Mouse (Mus musculus): Measurements from ENCODE around the gene Fut1.

Gene Fut1

DNA sequence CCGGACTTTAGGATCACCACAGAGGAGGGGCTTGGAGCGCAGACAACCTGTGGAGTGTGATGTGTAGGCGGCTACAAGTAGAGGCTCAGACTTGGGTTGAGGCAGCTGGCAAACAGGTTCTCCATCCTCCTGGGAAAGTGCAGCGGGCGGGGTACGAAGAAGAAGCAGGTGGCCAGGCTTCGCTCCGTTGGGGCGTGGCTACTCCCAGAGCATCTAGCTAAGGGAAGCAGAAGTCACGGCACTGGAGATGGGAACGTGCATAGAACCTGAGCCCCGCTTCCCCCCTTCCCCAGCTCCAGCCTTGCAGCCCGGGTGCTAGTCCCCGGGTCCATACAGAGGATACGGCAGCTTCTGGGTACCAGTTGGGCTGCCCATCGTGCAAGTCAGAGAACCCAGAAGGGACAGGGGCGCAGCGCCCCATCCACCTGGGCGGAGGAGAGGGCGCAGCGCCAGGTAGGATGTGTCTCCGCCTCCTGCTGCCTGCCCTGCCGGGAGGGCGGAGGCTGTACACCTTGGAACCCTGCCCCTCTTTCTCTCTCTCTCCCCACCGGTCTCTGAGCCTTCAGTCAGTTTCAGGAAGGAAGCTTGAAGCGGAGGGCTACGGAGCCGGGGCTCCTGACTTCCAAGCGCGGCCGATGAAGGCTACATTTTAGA lies at the start of gene Fut1:
Gene Fut1 (plus strand): TSS at position 248 of the 654 bp plus-strand sequence.
- DNase-seq: peak; percentile 22 to 33

DNA sequence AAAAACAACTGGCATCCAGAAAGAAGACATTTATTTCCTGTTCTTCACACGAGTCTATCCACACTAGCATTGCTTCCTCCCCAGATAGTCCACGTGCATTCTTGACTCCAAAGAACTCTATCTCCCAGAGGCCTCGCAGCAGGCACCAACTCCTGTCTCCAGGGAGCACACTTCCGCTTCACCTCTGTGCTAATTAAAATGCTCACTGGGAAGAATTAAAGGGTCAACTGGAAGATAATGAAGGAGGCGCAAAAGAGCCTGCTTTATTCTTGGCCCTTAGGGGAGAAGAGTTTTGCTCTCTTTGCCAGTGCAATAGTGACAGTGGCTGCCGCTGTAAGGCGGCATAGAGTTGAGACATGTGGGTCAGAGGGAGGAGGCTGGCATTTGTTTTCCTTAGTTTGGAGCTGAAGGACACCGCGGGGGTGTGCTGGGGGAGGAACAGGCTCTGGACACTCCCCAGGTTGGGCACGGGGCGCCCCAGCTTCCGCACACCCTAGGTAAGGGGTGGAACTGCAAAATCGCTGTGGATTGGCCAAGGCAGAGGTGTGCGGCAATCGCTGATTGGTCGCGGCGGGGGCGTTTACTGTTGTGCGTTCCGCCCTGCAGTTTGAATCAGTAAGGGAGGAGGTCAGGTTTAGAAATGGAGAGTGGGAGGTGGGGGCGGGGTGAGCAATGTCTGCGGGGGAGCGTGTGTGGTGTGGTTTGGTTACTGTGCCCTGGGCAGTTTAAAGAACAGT lies 49.1 kb upstream of the Fut1 start:
- peak; percentile 92 for DNase-seq

GRCm38 (mm10) chr7:45568601-45569473 lies 48.3 kb upstream of the Fut1 start:
- no peak for DNase-seq

DNA sequence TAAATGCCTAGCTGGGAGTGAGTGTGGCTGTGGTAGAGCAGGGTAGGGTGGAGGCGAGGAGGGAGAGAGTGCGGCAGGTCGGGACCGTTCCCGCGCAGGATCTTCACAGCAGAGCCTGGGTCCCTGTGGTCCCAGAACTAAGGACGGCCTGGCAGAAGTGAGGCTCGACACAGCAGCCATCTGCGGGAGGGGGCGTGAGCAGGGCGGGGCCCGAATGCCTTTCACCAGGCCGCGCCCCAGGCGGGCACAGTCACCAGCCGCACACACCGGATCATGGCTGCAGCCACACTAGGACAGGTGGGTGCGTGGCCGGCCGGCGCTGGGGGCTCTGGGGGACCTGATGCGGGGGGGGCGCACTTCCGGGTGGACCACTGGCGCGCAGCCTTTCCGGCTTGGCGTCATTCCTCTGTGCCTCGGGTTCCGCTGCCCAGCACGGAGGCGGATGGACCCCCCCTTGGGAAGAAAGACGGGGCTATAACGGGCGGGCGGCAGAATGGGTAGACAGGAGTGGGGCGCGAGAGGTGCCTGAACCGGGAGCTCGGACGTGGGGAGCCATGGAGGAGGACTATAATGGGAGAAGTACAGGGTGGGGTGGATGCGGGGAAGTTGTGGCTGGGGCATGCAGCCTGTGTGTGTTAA lies 46.9 kb upstream of the Fut1 start, which contains the start of gene Bcat2:
Gene Bcat2 (plus strand): TSS at position 51 of the 639 bp plus-strand sequence.
- peak; percentile 83 to 89 for DNase-seq

GRCm38 (mm10) chr7:45571966-45572365 lies 45.1 kb upstream of the Fut1 start:
- no peak for DNase-seq

DNA sequence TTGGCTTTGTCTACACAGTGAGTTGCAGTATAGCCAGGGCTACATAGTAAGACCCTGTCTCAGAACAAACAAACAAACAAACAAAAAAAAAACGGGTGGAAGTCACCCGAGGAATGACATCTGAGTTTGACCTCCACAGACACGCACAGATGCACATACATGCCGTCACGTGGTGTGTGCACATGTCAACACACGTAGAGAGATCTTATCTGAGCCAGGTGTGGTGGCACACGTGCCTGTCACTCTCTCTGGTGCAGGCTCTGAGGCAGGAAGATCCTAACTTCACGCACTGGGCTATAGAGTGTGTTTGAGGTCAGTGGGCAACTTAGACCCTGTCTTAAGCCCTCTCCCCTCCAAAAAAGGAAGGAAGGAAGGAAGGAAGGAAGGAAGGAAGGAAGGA lies 43.1 kb upstream of the Fut1 start:
- DNase-seq: no peak

- no peak for DNase-seq
Observed at GRCm38 (mm10) chr7:45574472-45575379, 42.4 kb upstream of the Fut1 start.

- no peak for DNase-seq
Observed at GRCm38 (mm10) chr7:45585923-45586322, 31.2 kb upstream of the Fut1 start.

- no peak for DNase-seq
Observed at GRCm38 (mm10) chr7:45587631-45588592, 29.2 kb upstream of the Fut1 start.

DNA sequence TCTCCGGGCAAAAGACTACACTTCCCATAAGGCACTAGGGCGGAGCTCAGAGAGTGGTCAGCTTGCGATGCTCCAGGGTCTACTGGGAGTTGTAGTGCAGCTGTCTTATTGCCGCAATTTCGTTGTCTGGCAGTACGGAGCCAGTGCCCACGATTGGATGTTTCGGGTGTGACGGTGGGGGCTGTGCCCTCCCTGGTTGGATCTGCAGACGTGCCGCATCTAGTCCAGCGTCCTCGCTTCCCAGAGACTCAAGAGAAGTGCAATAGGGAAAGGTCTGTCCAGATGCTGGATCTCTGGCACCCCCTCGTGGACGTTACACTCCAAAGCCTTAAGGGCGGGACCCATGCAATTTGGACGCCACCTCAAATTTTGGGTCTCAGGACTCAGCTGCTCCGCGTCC lies 27.9 kb upstream of the Fut1 start:
- DNase-seq: peak; percentile 95 to 96

DNA sequence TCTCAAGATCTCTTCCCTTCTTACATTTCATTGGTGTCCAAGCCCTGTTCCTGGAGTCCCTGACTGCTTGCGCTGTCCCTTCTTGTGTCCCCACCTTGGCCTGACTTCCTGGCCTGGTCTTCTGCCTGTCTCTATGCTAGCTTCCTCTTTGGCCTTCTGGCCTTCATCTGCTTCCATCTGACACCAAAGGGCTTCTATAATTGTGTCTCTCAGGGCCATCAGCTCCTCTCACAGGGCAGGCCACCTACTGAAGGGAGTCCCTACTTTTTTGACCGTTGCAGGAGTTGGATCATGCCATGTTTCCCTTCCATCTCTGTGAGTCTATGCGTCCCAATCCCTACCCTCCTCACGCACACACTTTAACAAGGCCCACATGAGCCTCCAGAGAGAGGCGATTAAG lies 27.2 kb upstream of the Fut1 start:
- DNase-seq: no peak

- peak in 1 of 2 experiments; percentile 21 for DNase-seq
Observed at GRCm38 (mm10) chr7:45590874-45591273, 26.2 kb upstream of the Fut1 start.

DNA sequence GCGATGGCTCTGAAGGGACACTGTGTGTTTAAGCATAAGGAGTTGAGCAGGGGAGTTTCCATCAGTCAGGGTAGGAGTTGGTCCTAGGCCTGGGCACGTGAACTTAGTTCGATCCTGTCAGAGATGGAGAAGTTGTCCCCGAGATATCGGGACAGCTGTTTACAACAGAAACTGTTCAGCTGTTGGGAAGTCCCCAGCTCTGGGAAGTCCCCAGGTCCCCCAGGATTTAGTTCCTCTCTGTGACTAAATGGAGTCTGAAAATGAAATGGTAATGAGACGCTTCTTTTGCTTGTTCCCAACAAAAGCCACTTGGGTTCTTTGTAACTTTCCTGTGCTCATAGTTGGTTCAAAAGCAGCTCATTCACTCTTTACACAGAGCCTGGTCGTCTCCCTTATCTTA lies 25.2 kb upstream of the Fut1 start:
- no peak for DNase-seq

DNA sequence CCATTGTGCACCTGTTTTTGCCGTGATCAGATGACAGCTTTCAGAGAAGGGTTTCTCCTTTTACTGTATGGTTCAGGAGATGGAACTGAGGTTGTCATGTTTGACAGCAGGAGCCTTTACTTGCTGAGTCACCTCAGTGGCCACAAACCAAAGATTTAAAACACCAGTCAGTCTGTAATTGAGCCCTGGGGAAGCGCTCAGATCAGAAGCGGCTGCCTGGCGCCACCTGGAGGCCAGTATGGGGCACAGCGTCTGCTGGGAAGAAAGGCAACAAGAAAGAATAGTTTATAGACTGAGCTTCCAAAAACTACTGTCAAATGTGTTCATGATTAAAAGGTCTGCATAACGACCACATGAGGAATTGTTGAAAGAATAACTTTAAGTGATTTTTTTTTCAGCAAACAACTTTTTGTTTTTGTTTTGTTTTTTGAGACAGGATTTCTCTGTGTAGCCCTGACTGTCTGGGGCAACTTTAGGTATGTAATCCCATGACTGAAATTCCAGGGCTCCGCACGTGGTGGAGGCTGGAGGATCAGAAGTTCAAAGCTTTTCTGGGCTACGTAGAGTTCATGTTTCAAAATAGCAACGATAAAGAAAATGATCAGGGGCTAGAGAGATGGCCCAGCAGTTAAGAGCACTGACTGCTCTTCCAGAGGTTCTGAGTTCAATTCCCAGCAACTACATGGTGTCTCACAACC lies 23.8 kb upstream of the Fut1 start:
- peak; percentile 82 to 83 for DNase-seq

DNA sequence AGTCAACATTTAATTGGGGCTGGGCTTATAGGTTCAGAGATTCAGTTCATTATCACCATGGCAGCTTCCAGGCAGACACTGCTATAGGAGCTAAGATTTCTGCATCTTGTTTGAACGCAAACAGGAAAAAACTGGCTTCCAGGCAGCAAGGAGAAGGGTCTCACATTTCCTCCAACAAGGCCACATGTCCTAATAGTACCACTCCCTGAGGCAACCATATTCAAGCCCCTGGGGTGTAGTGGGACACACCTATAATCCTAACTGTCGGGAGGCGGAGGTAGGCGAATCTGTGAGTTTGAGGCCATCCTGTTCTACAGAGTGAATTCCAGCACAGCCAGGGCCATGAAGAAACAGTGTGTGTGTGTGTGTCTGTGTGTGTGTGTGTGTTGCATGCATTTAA lies 21.9 kb upstream of the Fut1 start:
- DNase-seq: no peak

DNA sequence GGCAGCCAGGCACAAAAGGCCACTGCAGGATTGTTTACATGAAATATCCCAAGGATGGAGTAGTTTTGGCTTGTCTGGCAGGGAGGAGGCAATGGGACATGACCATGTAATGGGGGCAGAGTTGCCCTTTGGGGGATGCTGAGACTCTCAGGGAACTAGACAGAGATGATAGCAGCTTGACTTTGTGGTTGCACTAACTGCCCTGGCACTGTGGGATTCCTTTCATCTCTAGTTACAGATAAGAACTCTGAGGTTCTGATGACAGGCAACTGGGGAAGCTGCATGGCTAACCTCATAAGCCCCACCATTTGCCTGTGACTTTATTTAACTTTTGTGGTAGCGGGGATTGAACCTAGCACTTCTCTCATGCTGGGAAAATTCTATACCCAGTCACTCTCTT lies 21.0 kb upstream of the Fut1 start:
- DNase-seq: no peak

DNA sequence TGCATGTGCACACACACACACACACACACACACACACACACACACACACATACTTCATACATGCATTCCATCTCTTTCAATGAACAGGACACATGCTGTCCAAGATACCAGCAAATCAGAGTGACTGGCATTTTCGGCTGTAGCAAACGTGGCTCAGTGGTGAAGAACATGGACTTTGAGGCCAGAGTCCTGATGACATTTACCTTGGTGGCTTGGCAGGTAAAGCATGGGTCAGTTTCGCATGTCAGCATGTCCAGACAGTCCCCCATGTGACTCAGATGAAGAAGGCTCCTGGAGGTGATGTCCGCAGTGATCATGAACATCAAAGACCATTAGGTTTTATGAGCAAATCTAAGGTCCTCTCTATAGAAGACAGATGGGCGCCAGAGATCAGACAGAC lies 20.1 kb upstream of the Fut1 start:
- DNase-seq: no peak

DNA sequence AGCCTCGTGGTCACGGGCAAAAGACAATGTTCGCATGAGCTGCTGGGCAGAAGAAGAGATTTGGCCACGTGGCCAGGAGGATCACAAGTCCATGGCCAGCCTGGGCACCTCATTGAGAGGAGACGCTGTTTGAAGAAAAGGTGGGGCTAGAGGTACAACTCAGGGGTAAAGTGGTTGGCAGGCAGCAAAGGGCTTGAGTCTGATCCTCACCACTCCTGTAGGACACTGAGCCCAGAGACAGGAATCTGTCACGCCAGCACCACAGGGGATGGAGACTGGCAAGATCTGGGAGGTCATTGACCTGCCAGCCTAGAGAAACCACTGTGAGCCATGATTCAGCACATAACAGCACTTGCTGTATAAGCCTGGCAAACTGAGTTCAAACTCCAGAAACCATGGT lies 19.6 kb upstream of the Fut1 start:
- DNase-seq: peak in 1 of 2 experiments; percentile 31

DNA sequence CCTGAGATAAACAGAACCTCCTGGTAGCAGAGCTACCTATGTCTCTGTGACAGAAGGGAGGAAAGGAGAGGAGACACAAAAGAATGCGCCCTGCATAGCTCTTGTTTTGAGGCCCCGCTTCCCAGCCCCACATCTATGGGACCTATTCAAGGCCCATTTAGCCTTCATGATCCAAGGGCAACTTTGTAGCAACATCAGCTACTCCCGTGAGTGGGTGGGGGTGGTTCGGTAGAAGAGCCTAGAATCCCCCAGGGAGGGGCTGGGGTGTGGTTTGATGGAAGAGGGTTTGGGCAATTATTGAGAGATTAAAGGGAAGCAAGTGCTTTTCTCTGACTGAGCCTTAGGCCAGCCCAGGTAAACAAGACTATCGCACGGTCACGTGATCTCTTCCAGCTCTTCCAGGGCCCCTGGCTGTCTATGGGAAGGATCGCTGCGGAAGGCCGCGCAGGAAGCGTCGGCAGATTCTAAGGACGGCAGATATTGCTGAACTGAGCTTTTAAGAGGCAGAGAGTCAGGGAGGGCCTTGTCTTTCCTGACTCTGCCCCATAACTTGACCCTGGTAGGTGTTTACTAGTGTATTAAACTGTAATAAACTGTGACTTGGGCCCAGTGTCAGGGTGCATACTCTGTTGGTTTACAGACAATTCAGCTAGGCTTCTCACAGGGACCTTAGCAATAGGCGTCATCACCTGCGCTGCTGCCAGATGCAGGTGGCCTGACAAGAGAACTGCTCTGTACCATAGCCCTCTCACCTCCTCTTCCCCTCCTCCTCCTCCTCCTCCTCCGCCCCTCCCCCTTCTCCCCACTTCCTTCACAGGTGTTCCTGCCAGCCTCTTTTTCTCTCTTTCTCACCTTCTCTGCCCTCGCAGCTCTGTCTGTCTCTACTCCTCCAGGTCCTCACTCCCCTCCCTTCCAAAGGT lies 17.9 kb upstream of the Fut1 start:
- no peak for DNase-seq
